Mouse (Mus musculus): Measurements from ENCODE around the gene Gm49601. TPM values are rescaled to one million over a fixed set of nuclear protein-coding genes. Genes with fewer than 3 reads are reported as not detected.

Gene Gm49601
- polyA plus RNA-seq, 1 experiment from 2014 or later, result 3.3 TPM

- H3K9me3 ChIP-seq (ENCODE audit: control insufficient read depth, low read length), result no peaks in the 10 kb centered on the region
- peak overlapping the region; percentile 60; the same call in 1 of the 2 replicates for H3K9ac ChIP-seq (ENCODE audit: low read length)
- DNase-seq (ENCODE audit: low spot score, missing footprints), result peak; percentile 91
- ATAC-seq (ENCODE audit: low FRiP score), result peak; percentile 6; the same call in 1 of the 2 replicates
- peak overlapping the region; percentile 48 for H3K4me3 ChIP-seq (ENCODE audit: low read depth, low read length)
- H3K4me1 ChIP-seq (ENCODE audit: control insufficient read depth, insufficient read depth, low read length), result peaks cover 29% of the 10 kb centered on the region
- H3K27me3 ChIP-seq (ENCODE audit: control insufficient read depth, insufficient read depth, low read length), result peaks cover 74% of the 10 kb centered on the region
- H3K36me3 ChIP-seq (ENCODE audit: control insufficient read depth, insufficient read depth, low read length), result peaks cover 9% of the 10 kb centered on the region; the same call in 1 of the 2 replicates
- peak overlapping the region; percentile 91 for H3K4me2 ChIP-seq
- no peak overlapping the region for H3K27ac ChIP-seq (ENCODE audit: low read depth, low read length)
- WGBS, result 6% methylated on average over 26 of the region's 26 CpGs
Measured at GRCm38 (mm10) chr16:18625791-18626311, 376 bp downstream of the Gm49601 start.

- ATAC-seq (ENCODE audit: low FRiP score), result no peak
- Histone ChIP-seq H3K4me2 (no peak overlapping the region), H3K4me3 (ENCODE audit: low read depth, low read length) (no peak overlapping the region), H3K9me3 (ENCODE audit: control insufficient read depth, low read length) (no peaks in the 10 kb centered on the region), H3K27me3 (ENCODE audit: control insufficient read depth, insufficient read depth, low read length) (peaks cover 82% of the 10 kb centered on the region), H3K9ac (ENCODE audit: low read length) (no peak overlapping the region), H3K4me1 (ENCODE audit: control insufficient read depth, insufficient read depth, low read length) (peaks cover 33% of the 10 kb centered on the region), H3K36me3 (ENCODE audit: control insufficient read depth, insufficient read depth, low read length) (peaks cover 9% of the 10 kb centered on the region; the same call in 1 of the 2 replicates), H3K27ac (ENCODE audit: low read depth, low read length) (no peak overlapping the region)
- DNase-seq (ENCODE audit: low spot score, missing footprints), result peak; percentile 91
- 28% methylated on average over 14 of the region's 14 CpGs for WGBS
Measured at GRCm38 (mm10) chr16:18625097-18625496, 1.1 kb downstream of the Gm49601 start.

- no peaks in the 10 kb centered on the region for H3K9me3 ChIP-seq (ENCODE audit: control insufficient read depth, low read length)
- peaks cover 33% of the 10 kb centered on the region for H3K4me1 ChIP-seq (ENCODE audit: control insufficient read depth, insufficient read depth, low read length)
- no peak overlapping the region for H3K4me2 ChIP-seq
- H3K36me3 ChIP-seq (ENCODE audit: control insufficient read depth, insufficient read depth, low read length), result peaks cover 9% of the 10 kb centered on the region; the same call in 1 of the 2 replicates
- no peak overlapping the region for H3K27ac ChIP-seq (ENCODE audit: low read depth, low read length)
- no peak overlapping the region for H3K4me3 ChIP-seq (ENCODE audit: low read depth, low read length)
- 8% methylated on average over 15 of the region's 15 CpGs for WGBS
- no peak for ATAC-seq (ENCODE audit: low FRiP score)
- H3K9ac ChIP-seq (ENCODE audit: low read length), result no peak overlapping the region
- H3K27me3 ChIP-seq (ENCODE audit: control insufficient read depth, insufficient read depth, low read length), result peaks cover 86% of the 10 kb centered on the region
- peak; percentile 90 for DNase-seq (ENCODE audit: low spot score, missing footprints)
Measured at GRCm38 (mm10) chr16:18624641-18625040, 1.6 kb downstream of the Gm49601 start.

- Histone ChIP-seq H3K27me3 (ENCODE audit: control insufficient read depth, insufficient read depth, low read length) (peaks cover 93% of the 10 kb centered on the region), H3K4me2 (no peak overlapping the region), H3K9me3 (ENCODE audit: control insufficient read depth, low read length) (no peaks in the 10 kb centered on the region), H3K9ac (ENCODE audit: low read length) (no peak overlapping the region), H3K4me3 (ENCODE audit: low read depth, low read length) (no peak overlapping the region), H3K4me1 (ENCODE audit: control insufficient read depth, insufficient read depth, low read length) (peaks cover 31% of the 10 kb centered on the region), H3K27ac (ENCODE audit: low read depth, low read length) (no peak overlapping the region), H3K36me3 (ENCODE audit: control insufficient read depth, insufficient read depth, low read length) (peaks cover 9% of the 10 kb centered on the region; the same call in 1 of the 2 replicates)
- no peak for DNase-seq (ENCODE audit: low spot score, missing footprints)
- WGBS, result 13% methylated on average over 15 of the region's 15 CpGs
- no peak for ATAC-seq (ENCODE audit: low FRiP score)
Measured at GRCm38 (mm10) chr16:18623751-18624540, 2.3 kb downstream of the Gm49601 start.

GRCm38 (mm10) chr16:18622916-18623750, 3.1 kb downstream of the Gm49601 start:
- H3K4me1 ChIP-seq (ENCODE audit: control insufficient read depth, insufficient read depth, low read length), result peaks cover 24% of the 10 kb centered on the region
- peak; percentile 91 for DNase-seq (ENCODE audit: low spot score, missing footprints)
- 19% methylated on average over 29 of the region's 29 CpGs for WGBS

GRCm38 (mm10) chr16:18622019-18622418, 4.2 kb downstream of the Gm49601 start, which contains the start of gene Gp1bb:
TSS of gene Gp1bb (minus strand) at chr16:18622403.
- Histone ChIP-seq H3K27ac (ENCODE audit: low read depth, low read length) (no peak within 1 kb of the TSS), H3K9me3 (ENCODE audit: control insufficient read depth, low read length) (no peaks in the 10 kb centered on the region), H3K9ac (ENCODE audit: low read length) (no peak within 1 kb of the TSS), H3K4me1 (ENCODE audit: control insufficient read depth, insufficient read depth, low read length) (peaks cover 24% of the 10 kb centered on the region), H3K4me3 (ENCODE audit: low read depth, low read length) (peak within 1 kb of the TSS; percentile 28), H3K4me2 (peak within 1 kb of the TSS; percentile 44), H3K36me3 (ENCODE audit: control insufficient read depth, insufficient read depth, low read length) (peaks cover 9% of the 10 kb centered on the region; the same call in 1 of the 2 replicates), H3K27me3 (ENCODE audit: control insufficient read depth, insufficient read depth, low read length) (peaks cover 93% of the 10 kb centered on the region)
- WGBS, result 3% methylated on average over 17 of the region's 17 CpGs
- DNase-seq (ENCODE audit: low spot score, missing footprints), result no peak
- ATAC-seq (ENCODE audit: low FRiP score), result no peak

More at GRCm38 (mm10) chr16:18622916-18623750, 3.1 kb downstream of the Gm49601 start:
- Histone ChIP-seq H3K9me3 (ENCODE audit: control insufficient read depth, low read length) (no peaks in the 10 kb centered on the region), H3K27me3 (ENCODE audit: control insufficient read depth, insufficient read depth, low read length) (peaks cover 99% of the 10 kb centered on the region), H3K36me3 (ENCODE audit: control insufficient read depth, insufficient read depth, low read length) (peaks cover 9% of the 10 kb centered on the region; the same call in 1 of the 2 replicates), H3K4me3 (ENCODE audit: low read depth, low read length) (no peak overlapping the region), H3K4me2 (no peak overlapping the region), H3K9ac (ENCODE audit: low read length) (no peak overlapping the region), H3K27ac (ENCODE audit: low read depth, low read length) (no peak overlapping the region)
- no peak for ATAC-seq (ENCODE audit: low FRiP score)

- Histone ChIP-seq H3K4me1 (ENCODE audit: control insufficient read depth, insufficient read depth, low read length) (peaks cover 20% of the 10 kb centered on the region), H3K36me3 (ENCODE audit: control insufficient read depth, insufficient read depth, low read length) (peaks cover 9% of the 10 kb centered on the region; the same call in 1 of the 2 replicates), H3K9me3 (ENCODE audit: control insufficient read depth, low read length) (no peaks in the 10 kb centered on the region), H3K27ac (ENCODE audit: low read depth, low read length) (no peak overlapping the region), H3K4me2 (peak overlapping the region; percentile 44), H3K9ac (ENCODE audit: low read length) (no peak overlapping the region), H3K4me3 (ENCODE audit: low read depth, low read length) (peak overlapping the region; percentile 28), H3K27me3 (ENCODE audit: control insufficient read depth, insufficient read depth, low read length) (peaks cover 91% of the 10 kb centered on the region)
- DNase-seq (ENCODE audit: low spot score, missing footprints), result peak; percentile 95
- 1% methylated on average over 38 of the region's 38 CpGs for WGBS
- no peak for ATAC-seq (ENCODE audit: low FRiP score)
Measured at GRCm38 (mm10) chr16:18621362-18622001, 4.7 kb downstream of the Gm49601 start.

- ATAC-seq (ENCODE audit: low FRiP score) (peak; percentile 12; the same call in 1 of the 2 replicates), DNase-seq (ENCODE audit: low spot score, missing footprints) (peak; percentile 91)
- H3K27me3 ChIP-seq (ENCODE audit: control insufficient read depth, insufficient read depth, low read length), result peaks cover 89% of the 10 kb centered on the region
- no peak overlapping the region for H3K27ac ChIP-seq (ENCODE audit: low read depth, low read length)
- 2% methylated on average over 68 of the region's 74 CpGs for WGBS
- H3K4me3 ChIP-seq (ENCODE audit: low read depth, low read length), result peak overlapping the region; percentile 28
- H3K4me1 ChIP-seq (ENCODE audit: control insufficient read depth, insufficient read depth, low read length), result peaks cover 13% of the 10 kb centered on the region
- H3K9ac ChIP-seq (ENCODE audit: low read length), result no peak overlapping the region
- no peaks in the 10 kb centered on the region for H3K9me3 ChIP-seq (ENCODE audit: control insufficient read depth, low read length)
- peak overlapping the region; percentile 44 for H3K4me2 ChIP-seq
- H3K36me3 ChIP-seq (ENCODE audit: control insufficient read depth, insufficient read depth, low read length), result peaks cover 9% of the 10 kb centered on the region; the same call in 1 of the 2 replicates
Measured at GRCm38 (mm10) chr16:18620601-18621361, 5.4 kb downstream of the Gm49601 start.

Measured in midbrain, embryonic 11.5 days (tissue).